Mouse (Mus musculus): ENCODE data around the gene Mum1. TPM values are rescaled to one million over a fixed set of nuclear protein-coding genes. Genes with fewer than 3 reads are reported as not detected.

The Mum1 gene
- 61.9 and 62.4 TPM in 2 replicates for polyA plus RNA-seq (2012; rRNA removed; ENCODE audit: low replicate concordance)

DNA sequence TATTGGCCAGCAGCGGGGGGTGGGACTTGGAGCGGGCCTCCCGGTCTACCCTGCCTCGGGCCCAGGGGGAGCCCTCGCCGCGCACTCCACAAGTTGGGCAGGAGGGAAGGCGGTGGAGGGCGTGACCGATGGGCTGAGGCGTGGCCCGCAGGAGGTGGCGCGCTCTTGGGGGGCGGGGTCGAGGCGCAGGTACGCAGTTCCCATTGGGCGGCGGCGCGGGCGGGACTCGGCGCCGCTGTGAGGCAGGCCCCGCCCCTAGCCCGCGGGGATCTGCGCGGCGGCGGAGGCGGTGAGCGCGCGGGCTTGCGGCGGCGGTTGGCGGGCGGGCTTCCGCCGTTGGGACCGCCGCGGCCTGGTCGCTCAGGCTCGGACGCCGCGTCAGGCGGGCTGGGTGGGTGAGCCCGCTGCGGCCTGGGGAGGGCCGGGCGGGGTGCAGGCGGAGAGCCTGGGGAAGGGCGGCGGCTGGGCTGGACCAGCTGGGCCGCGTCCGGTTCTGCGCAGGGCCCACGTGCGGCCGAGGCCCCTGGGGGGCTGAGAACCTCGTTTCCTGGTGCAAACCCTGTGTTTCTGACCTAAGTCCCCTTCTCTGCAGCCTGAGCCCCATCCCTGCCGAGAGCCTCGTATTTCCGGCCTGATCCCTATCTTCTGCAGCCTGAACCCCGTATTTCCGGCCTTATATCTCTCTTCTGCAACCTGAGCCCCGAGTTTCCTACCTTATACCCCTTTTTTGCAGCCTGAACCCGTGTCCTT, at the start of gene Mum1:
Gene Mum1 (plus strand): TSS at position 19 of the 750 bp plus-strand sequence.

DNA sequence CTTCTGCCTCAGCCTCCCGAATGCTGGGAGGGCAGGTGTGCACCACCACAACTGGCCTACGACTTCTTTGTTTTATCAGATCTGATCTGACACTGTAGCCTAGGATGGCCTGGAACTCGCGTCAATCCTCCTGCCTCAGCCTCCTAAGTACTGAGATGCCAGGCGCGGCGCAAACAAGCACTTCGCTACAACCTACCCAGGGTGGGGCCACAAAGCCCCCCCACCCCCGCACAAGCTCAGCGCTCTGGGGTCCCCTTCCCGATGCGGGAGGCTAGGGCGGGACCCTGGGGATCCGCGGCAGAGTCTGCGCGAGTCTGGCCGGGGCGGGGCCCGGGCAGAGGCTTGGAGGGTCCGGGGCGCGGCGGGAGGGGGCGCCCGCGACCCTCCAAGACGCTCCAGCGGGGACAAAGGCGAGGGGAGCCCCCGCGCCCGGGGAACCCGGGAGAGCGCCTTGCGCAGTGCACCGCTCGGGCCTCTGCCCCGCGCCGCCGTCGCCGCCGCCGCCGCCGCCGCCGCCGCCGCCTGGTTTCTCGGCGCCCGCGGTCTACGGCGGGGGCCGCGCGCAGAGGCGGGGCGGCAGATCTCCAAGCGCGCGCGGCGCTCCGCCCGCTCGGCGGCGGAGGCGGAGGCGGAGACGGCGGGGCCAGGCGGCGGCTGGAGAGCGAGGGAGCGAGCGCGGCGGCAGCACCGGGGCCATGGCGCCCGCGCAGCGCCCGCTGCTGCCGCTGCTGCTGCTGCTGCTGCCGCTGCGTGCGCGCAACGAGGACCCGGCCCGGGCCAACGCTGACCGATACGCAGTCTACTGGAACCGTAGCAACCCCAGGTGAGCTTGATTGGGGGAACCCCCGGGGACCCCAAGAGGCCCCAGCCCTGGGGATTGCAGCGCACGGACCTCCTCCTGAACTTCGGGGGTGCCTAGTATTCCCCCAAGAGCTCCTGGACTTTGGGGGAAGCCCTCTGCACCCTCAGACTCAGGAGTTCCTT, 46.9 kb upstream of the Mum1 start, which contains the start of gene Efna2:
Gene Efna2 (plus strand): TSS at position 415 of the 984 bp plus-strand sequence.

DNA sequence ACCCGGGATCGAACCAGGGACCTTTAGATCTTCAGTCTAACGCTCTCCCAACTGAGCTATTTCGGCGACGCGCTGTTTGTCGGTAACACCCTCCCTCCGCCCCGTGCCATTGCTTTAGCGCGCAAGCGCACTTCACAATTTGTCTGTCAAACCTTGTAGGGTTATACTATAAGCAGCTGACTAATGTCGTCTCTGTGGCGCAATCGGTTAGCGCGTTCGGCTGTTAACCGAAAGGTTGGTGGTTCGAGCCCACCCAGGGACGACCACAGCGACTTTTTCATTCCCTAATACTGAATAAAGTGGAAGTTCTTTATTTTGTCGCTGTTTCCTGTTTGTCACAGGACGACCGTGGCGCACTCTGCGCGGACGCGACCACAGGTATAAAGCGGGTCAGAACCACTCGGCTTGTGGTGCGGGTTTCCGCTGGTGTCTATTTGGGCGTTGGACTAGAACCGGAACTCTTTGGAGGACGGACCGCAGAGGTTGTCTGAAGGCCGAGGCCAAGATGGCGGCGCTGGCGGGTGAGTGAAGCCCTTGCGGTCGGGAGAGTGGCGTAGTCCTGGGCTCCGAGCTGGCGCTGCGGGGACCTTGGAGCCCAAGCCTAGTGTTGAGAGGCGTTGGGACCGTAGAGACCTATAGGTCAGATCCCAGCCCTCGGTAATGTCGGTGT, 22.9 kb downstream of the Mum1 start, which contains the start of gene Ndufs7:
Gene Ndufs7 (plus strand): TSS at position 151 of the 670 bp plus-strand sequence.

DNA sequence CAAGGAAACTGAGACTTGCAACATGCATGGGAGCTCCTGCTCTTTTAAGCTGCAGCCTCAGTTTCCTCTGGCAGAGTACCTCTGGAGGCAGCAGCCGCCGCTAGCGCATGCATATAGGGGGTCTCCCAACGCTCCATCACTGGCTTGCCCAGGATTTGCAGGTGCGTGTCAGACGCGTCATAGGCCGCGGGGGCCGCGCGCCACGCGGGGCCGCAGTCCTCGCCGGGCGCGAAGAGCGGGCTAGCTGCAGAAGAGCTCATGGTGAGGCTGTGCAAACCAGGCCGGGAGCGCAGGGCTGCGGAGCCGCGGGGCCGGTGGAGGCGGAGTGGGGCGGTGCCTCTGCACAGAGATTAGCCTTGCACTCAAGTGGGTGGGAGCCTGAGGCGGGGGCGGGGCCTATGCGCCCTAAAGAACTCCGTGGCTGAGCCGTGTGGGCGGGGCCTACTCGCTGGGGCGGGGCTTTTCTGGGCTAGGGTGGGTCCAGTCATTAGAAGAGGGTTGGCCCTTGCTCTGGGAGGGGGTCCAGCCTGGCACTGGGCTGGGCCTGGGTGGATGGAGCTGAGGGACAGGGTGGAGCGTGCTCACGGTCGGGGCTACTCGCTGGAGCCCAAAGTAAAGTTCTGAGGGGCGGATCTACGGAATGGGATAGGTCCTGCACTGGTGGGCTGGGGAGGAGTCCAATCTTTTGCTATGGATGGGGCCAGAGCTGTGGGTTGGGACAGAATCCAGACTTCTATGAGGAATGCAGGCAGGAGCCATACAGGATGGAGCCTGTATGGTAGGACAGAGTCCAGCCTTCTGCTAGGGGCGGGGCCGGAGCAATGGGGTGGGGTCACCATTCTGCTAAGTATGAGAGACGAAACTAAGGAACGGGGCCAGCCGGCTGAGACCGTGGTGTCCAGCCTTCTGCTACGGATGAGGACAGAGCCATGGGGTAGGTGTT, 34.7 kb downstream of the Mum1 start, which contains the start of the genes Gamt and Dazap1:
Gene Gamt (minus strand): TSS at position 371 of the 943 bp plus-strand sequence.
Gene Dazap1 (plus strand): TSS at position 845 of the 943 bp plus-strand sequence.

DNA sequence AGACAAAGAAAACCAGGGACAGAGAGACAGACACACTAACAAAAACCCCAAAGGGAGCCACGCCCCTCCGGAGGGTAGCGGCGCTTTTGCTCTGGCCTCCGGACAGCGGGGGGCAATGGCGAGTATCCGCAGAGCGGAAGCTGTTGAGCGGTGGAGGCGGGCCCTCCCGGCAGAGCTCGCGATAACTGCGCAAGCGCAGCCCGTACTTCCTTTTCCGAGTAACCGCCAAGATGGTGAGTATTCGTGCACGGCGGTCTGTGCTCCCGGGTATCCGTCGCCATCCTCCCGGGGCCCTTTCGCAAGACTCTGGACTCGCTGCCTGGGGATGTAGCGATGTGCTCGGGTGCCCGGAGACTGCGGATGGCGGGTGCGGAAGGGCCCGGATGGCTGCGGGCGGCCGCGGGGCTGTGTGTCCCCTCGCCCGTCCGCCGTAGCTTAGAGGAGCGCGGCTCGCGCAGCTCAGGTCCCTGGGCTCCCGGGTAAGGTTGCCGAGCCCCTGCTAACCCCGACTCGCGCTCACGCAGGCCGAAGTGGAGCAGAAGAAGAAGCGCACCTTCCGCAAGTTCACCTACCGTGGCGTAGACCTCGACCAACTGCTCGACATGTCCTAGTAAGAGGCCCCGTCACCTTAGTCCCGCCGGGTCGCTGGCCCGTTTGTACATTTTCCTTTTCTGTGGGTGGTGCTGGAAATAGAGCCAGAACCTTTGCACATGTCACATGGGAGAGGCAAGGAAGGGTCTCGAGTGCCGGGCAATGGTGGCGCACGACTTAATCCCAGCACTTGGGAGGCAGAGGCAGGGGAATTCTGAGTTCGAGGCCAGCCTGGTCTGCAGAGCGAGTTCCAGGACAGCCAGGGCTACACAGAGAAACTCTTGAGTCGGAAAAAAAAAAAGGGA, 66.3 kb downstream of the Mum1 start, which contains the start of gene Rps15:
Gene Rps15 (plus strand): TSS at position 203 of the 896 bp plus-strand sequence.

Other genes starting within 250 kb of the Mum1 start
- 273 and 278 TPM in 2 replicates for gene Tmem259, start 242.1 kb upstream of the Mum1 start, polyA plus RNA-seq (2012; rRNA removed; ENCODE audit: low replicate concordance)
- gene Cnn2, start 237.8 kb upstream of the Mum1 start, polyA plus RNA-seq (2012; rRNA removed; ENCODE audit: low replicate concordance): 63.8 and 191 TPM in 2 replicates
- 15.1 and 17.4 TPM in 2 replicates for gene Abca7, start 229.9 kb upstream of the Mum1 start, polyA plus RNA-seq (2012; rRNA removed; ENCODE audit: low replicate concordance)
- 32.7 and 52.3 TPM in 2 replicates for gene Arhgap45, start 209.8 kb upstream of the Mum1 start, polyA plus RNA-seq (2012; rRNA removed; ENCODE audit: low replicate concordance)
- 154 and 220 TPM in 2 replicates for gene Polr2e, start 186.6 kb upstream of the Mum1 start, polyA plus RNA-seq (2012; rRNA removed; ENCODE audit: low replicate concordance)
- gene Gpx4, start 179.3 kb upstream of the Mum1 start, polyA plus RNA-seq (2012; rRNA removed; ENCODE audit: low replicate concordance): 955 and 2,154 TPM in 2 replicates
- gene Sbno2, start 120.9 kb upstream of the Mum1 start, polyA plus RNA-seq (2012; rRNA removed; ENCODE audit: low replicate concordance): 43.1 and 60.1 TPM in 2 replicates
- 146 and 147 TPM in 2 replicates for gene Stk11, start 110.6 kb upstream of the Mum1 start, polyA plus RNA-seq (2012; rRNA removed; ENCODE audit: low replicate concordance)
- gene Atp5d, start 87.8 kb upstream of the Mum1 start, polyA plus RNA-seq (2012; rRNA removed; ENCODE audit: low replicate concordance): 840 and 867 TPM in 2 replicates
- gene Cbarp, start 85.6 kb upstream of the Mum1 start, polyA plus RNA-seq (2012; rRNA removed; ENCODE audit: low replicate concordance): 4.6 and 24.2 TPM in 2 replicates
- 26.8 and 79.7 TPM in 2 replicates for gene Midn, start 78.2 kb upstream of the Mum1 start, polyA plus RNA-seq (2012; rRNA removed; ENCODE audit: low replicate concordance)
- gene Cirbp, start 60.4 kb upstream of the Mum1 start, polyA plus RNA-seq (2012; rRNA removed; ENCODE audit: low replicate concordance): 85.6 and 156 TPM in 2 replicates
- 11.8 and 12.1 TPM in 2 replicates for gene 1600002K03Rik, start 53.5 kb upstream of the Mum1 start, polyA plus RNA-seq (2012; rRNA removed; ENCODE audit: low replicate concordance)
- 5.8 and 12.4 TPM in 2 replicates for gene Efna2, start 47.0 kb upstream of the Mum1 start, polyA plus RNA-seq (2012; rRNA removed; ENCODE audit: low replicate concordance)
- gene Ndufs7, start 22.7 kb downstream of the Mum1 start, polyA plus RNA-seq (2012; rRNA removed; ENCODE audit: low replicate concordance): 414 and 611 TPM in 2 replicates
- gene Gamt, start 34.6 kb downstream of the Mum1 start, polyA plus RNA-seq (2012; rRNA removed; ENCODE audit: low replicate concordance): 63.6 and 128 TPM in 2 replicates
- gene Dazap1, start 35.1 kb downstream of the Mum1 start, polyA plus RNA-seq (2012; rRNA removed; ENCODE audit: low replicate concordance): 41.8 and 67.0 TPM in 2 replicates
- gene Rps15, start 66.0 kb downstream of the Mum1 start, polyA plus RNA-seq (2012; rRNA removed; ENCODE audit: low replicate concordance): 1,097 and 1,999 TPM in 2 replicates
- gene Apc2, start 69.5 kb downstream of the Mum1 start, polyA plus RNA-seq (2012; rRNA removed; ENCODE audit: low replicate concordance): 1.6 and 3.1 TPM in 2 replicates
- 63.1 and 73.9 TPM in 2 replicates for gene 2310011J03Rik, start 94.1 kb downstream of the Mum1 start, polyA plus RNA-seq (2012; rRNA removed; ENCODE audit: low replicate concordance)
- gene Pcsk4, start 103.1 kb downstream of the Mum1 start, polyA plus RNA-seq (2012; rRNA removed; ENCODE audit: low replicate concordance): 11.0 and 18.3 TPM in 2 replicates
- 29.5 and 41.3 TPM in 2 replicates for gene Reep6, start 103.5 kb downstream of the Mum1 start, polyA plus RNA-seq (2012; rRNA removed; ENCODE audit: low replicate concordance)
- 27.6 and 29.5 TPM in 2 replicates for gene Adamtsl5, start 122.0 kb downstream of the Mum1 start, polyA plus RNA-seq (2012; rRNA removed; ENCODE audit: low replicate concordance)
- gene Plk5, start 130.0 kb downstream of the Mum1 start, polyA plus RNA-seq (2012; rRNA removed; ENCODE audit: low replicate concordance): 0.12 TPM in 1 of 2 replicates, not detected in the other
- 9.5 and 41.0 TPM in 2 replicates for gene Mex3d, start 161.2 kb downstream of the Mum1 start, polyA plus RNA-seq (2012; rRNA removed; ENCODE audit: low replicate concordance)
- gene Mbd3, start 173.1 kb downstream of the Mum1 start, polyA plus RNA-seq (2012; rRNA removed; ENCODE audit: low replicate concordance): 145 and 199 TPM in 2 replicates
- gene Uqcr11, start 180.4 kb downstream of the Mum1 start, polyA plus RNA-seq (2012; rRNA removed; ENCODE audit: low replicate concordance): 2,303 and 2,715 TPM in 2 replicates
- gene Tcf3, start 207.2 kb downstream of the Mum1 start, polyA plus RNA-seq (2012; rRNA removed; ENCODE audit: low replicate concordance): 56.2 and 124 TPM in 2 replicates